Mouse (Mus musculus) limb, embryonic 14.5 days (tissue): Measurements from ENCODE around the gene Olfr1104. TPM values are rescaled to one million over a fixed set of nuclear protein-coding genes. Genes with fewer than 3 reads are reported as not detected.

Experiments
- ATAC-seq: fragments of 200-750 bp; cut with Nextera tagmentation; 2 replicates; pipeline ENCODE4 v1.8.0; 2017; ENCODE audit warnings: low read depth, moderate number of reproducible peaks, moderate TSS enrichment; ENCODE audit not compliant: low FRiP score
- DNase-seq: peaks from one replicate; pipeline ENCODE4 v3.0.0-alpha.2; 2015; ENCODE audit warnings: low spot score
- H3K27ac ChIP-seq: fragments of 300-500 bp; sonication (generic); replicated peaks from 2 replicates; pipeline ENCODE4 v1.5.1; 2014; ENCODE audit warnings: low read depth, mild to moderate bottlenecking, low read length, moderate library complexity, mixed read lengths
- H3K27me3 ChIP-seq: fragments of 300-500 bp; sonication (generic); 2 replicates; pipeline ENCODE4 v1.6.1; 2014; ENCODE audit warnings: low read length, mixed read lengths; ENCODE audit not compliant: control insufficient read depth, insufficient read depth
- H3K36me3 ChIP-seq: fragments of 300-500 bp; sonication (generic); 2 replicates; pipeline ENCODE4 v1.6.1; 2014; ENCODE audit warnings: mild to moderate bottlenecking, low read length, moderate library complexity, mixed read lengths; ENCODE audit not compliant: control insufficient read depth, insufficient read depth
- H3K4me1 ChIP-seq: fragments of 300-500 bp; sonication (generic); 2 replicates; pipeline ENCODE4 v1.6.1; 2014; ENCODE audit warnings: antibody characterized with exemption, low read length, mixed read lengths; ENCODE audit not compliant: control insufficient read depth, insufficient read depth
- H3K4me2 ChIP-seq: fragments of 300-500 bp; sonication (generic); replicated peaks from 2 replicates; pipeline ENCODE4 v1.6.1; 2014; ENCODE audit warnings: low read depth, mild to moderate bottlenecking, low read length, moderate library complexity; ENCODE audit not compliant: severe bottlenecking
- H3K4me3 ChIP-seq: fragments of 300-500 bp; sonication (generic); replicated peaks from 2 replicates; pipeline ENCODE4 v1.5.1; 2014; ENCODE audit warnings: low read length
- H3K9ac ChIP-seq: fragments of 300-500 bp; sonication (generic); 2 replicates; pipeline ENCODE4 v1.6.1; 2014; ENCODE audit warnings: mild to moderate bottlenecking, low read depth, low read length, moderate library complexity; ENCODE audit not compliant: severe bottlenecking
- H3K9me3 ChIP-seq: fragments of 300-500 bp; sonication (generic); 2 replicates; pipeline ENCODE4 v1.6.1; 2016; ENCODE audit warnings: low read length; ENCODE audit not compliant: control insufficient read depth
- POLR2A ChIP-seq: fragments of 200-500 bp; IDR thresholded peaks from 2 replicates; pipeline ENCODE4 v1.8.0; 2012; ENCODE audit warnings: inconsistent platforms, mild to moderate bottlenecking, moderate library complexity, borderline replicate concordance; ENCODE audit not compliant: insufficient read depth, insufficient read length; ENCODE audit errors: extremely low read depth
- WGBS: fragments of 180-500 bp; shearing (Covaris S2); extraction: QIAGEN DNeasy Blood & Tissue Kit; methylation state at CpG from one replicate; pipeline ENCODE4 v1.1.7; 2014; 5-methylcytosine and 5-hydroxymethylcytosine counted together
- polyA plus RNA-seq, 2 experiments: library from polyadenylated mRNA; depleted of rRNA in 1 of 2; stranded (reverse) in 1 of 2; unstranded in 1 of 2; fragments of >200 nt; fragmentation: Nextera tagmentation in 1 of 2; extraction: Ambion mirVana in 1 of 2; gene quantifications; 2 replicates each; pipeline versions ENCODE4 v1.2.1 to v1.2.3; 2012 to 2014

Olfr1104 gene
- polyA plus RNA-seq, 2 experiments = not detected

DNA sequence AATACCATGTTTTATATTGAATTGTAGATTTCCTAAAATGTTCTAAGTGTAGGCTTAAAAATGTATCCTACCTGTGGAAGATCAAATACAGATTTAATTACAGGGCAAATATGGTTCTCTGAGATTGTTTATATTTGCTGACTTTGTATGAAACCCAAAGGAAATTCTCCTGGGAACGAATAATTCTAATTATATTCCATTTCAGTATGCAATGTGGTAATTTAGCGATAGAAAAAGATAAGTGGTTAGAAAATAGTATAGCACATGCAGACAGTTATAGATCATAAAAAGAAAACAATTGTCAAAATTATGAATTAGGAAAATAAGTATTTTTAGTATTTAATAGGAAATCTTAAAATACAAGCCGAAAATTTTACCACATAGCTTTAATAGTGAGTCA is 35.8 kb downstream of the Olfr1104 start, which contains the start of gene Olfr1101:
Gene Olfr1101, minus strand, starts transcription at position 101 of the 400 bp plus-strand sequence.
- Histone ChIP-seq H3K4me2 (no peak within 1 kb of the TSS), H3K27me3 (no peaks in the 10 kb centered on the region), H3K9ac (no peak within 1 kb of the TSS), H3K27ac (no peak within 1 kb of the TSS), H3K4me3 (no peak within 1 kb of the TSS), H3K36me3 (no peaks in the 10 kb centered on the region), H3K4me1 (no peaks in the 10 kb centered on the region), H3K9me3 (no peaks in the 10 kb centered on the region)
- no peak for DNase-seq
- no peak for ATAC-seq
- no peak for TF ChIP-seq POLR2A
- WGBS = 76% methylated on average over 3 of the region's 3 CpGs

- ATAC-seq (no peak), DNase-seq (no peak)
- Histone ChIP-seq H3K9ac (no peak within 1 kb of the TSS), H3K4me2 (no peak within 1 kb of the TSS), H3K4me1 (no peaks in the 10 kb centered on the region), H3K9me3 (no peaks in the 10 kb centered on the region), H3K27ac (no peak within 1 kb of the TSS), H3K27me3 (no peaks in the 10 kb centered on the region), H3K4me3 (no peak within 1 kb of the TSS), H3K36me3 (no peaks in the 10 kb centered on the region)
- no peak for TF ChIP-seq POLR2A
- 76% methylated on average over 3 of the region's 3 CpGs for WGBS
These were observed 47.0 kb downstream of the Olfr1104 start, which contains the start of gene Olfr1100 for GRCm38 (mm10) chr2:86979854-86980253. Gene Olfr1100 (minus strand): TSS chr2:86979954.

Other genes with a start within 250 kb of the Olfr1104 start
- not detected in 2 replicates for gene Olfr1093, start 244.6 kb downstream of the Olfr1104 start, polyA plus RNA-seq (2012; rRNA removed)
- gene Olfr1093, start 244.6 kb downstream of the Olfr1104 start, polyA plus RNA-seq (2014; fragmentation: Nextera tagmentation; extraction: Ambion mirVana) = not detected in 2 replicates
- gene Olfr141, start 217.1 kb downstream of the Olfr1104 start, polyA plus RNA-seq (2012; rRNA removed) = not detected in 2 replicates
- gene Olfr141, start 217.1 kb downstream of the Olfr1104 start, polyA plus RNA-seq (2014; fragmentation: Nextera tagmentation; extraction: Ambion mirVana) = not detected in 2 replicates
- gene Olfr1094, start 202.4 kb downstream of the Olfr1104 start, polyA plus RNA-seq (2012; rRNA removed) = not detected in 2 replicates
- not detected in 2 replicates for gene Olfr1094, start 202.4 kb downstream of the Olfr1104 start, polyA plus RNA-seq (2014; fragmentation: Nextera tagmentation; extraction: Ambion mirVana)
- gene Olfr1095, start 175.4 kb downstream of the Olfr1104 start, polyA plus RNA-seq (2012; rRNA removed) = not detected in 2 replicates
- not detected in 2 replicates for gene Olfr1095, start 175.4 kb downstream of the Olfr1104 start, polyA plus RNA-seq (2014; fragmentation: Nextera tagmentation; extraction: Ambion mirVana)
- gene Gm13723, start 152.3 kb downstream of the Olfr1104 start, polyA plus RNA-seq (2012; rRNA removed) = not detected in 2 replicates
- not detected in 2 replicates for gene Gm13723, start 152.3 kb downstream of the Olfr1104 start, polyA plus RNA-seq (2014; fragmentation: Nextera tagmentation; extraction: Ambion mirVana)
- gene Olfr1097, start 134.9 kb downstream of the Olfr1104 start, polyA plus RNA-seq (2012; rRNA removed) = not detected in 2 replicates
- not detected in 2 replicates for gene Olfr1097, start 134.9 kb downstream of the Olfr1104 start, polyA plus RNA-seq (2014; fragmentation: Nextera tagmentation; extraction: Ambion mirVana)
- not detected in 2 replicates for gene Olfr1098, start 102.5 kb downstream of the Olfr1104 start, polyA plus RNA-seq (2012; rRNA removed)
- not detected in 2 replicates for gene Olfr1098, start 102.5 kb downstream of the Olfr1104 start, polyA plus RNA-seq (2014; fragmentation: Nextera tagmentation; extraction: Ambion mirVana)
- gene Olfr1099, start 66.4 kb downstream of the Olfr1104 start, polyA plus RNA-seq (2012; rRNA removed) = not detected in 2 replicates
- not detected in 2 replicates for gene Olfr1099, start 66.4 kb downstream of the Olfr1104 start, polyA plus RNA-seq (2014; fragmentation: Nextera tagmentation; extraction: Ambion mirVana)
- not detected in 2 replicates for gene Olfr1100, start 47.1 kb downstream of the Olfr1104 start, polyA plus RNA-seq (2012; rRNA removed)
- gene Olfr1100, start 47.1 kb downstream of the Olfr1104 start, polyA plus RNA-seq (2014; fragmentation: Nextera tagmentation; extraction: Ambion mirVana) = not detected in 2 replicates
- not detected in 2 replicates for gene Olfr1101, start 35.9 kb downstream of the Olfr1104 start, polyA plus RNA-seq (2012; rRNA removed)
- not detected in 2 replicates for gene Olfr1101, start 35.9 kb downstream of the Olfr1104 start, polyA plus RNA-seq (2014; fragmentation: Nextera tagmentation; extraction: Ambion mirVana)
- gene Olfr1102, start 28.7 kb downstream of the Olfr1104 start, polyA plus RNA-seq (2012; rRNA removed) = not detected in 2 replicates
- not detected in 2 replicates for gene Olfr1102, start 28.7 kb downstream of the Olfr1104 start, polyA plus RNA-seq (2014; fragmentation: Nextera tagmentation; extraction: Ambion mirVana)
- gene Olfr1105, start 9.5 kb upstream of the Olfr1104 start, polyA plus RNA-seq (2012; rRNA removed) = not detected in 2 replicates
- gene Olfr1105, start 9.5 kb upstream of the Olfr1104 start, polyA plus RNA-seq (2014; fragmentation: Nextera tagmentation; extraction: Ambion mirVana) = not detected in 2 replicates
- gene Olfr1106, start 25.2 kb upstream of the Olfr1104 start, polyA plus RNA-seq (2012; rRNA removed) = not detected in 2 replicates
- not detected in 2 replicates for gene Olfr1106, start 25.2 kb upstream of the Olfr1104 start, polyA plus RNA-seq (2014; fragmentation: Nextera tagmentation; extraction: Ambion mirVana)
- not detected in 2 replicates for gene Olfr1107, start 48.7 kb upstream of the Olfr1104 start, polyA plus RNA-seq (2012; rRNA removed)
- gene Olfr1107, start 48.7 kb upstream of the Olfr1104 start, polyA plus RNA-seq (2014; fragmentation: Nextera tagmentation; extraction: Ambion mirVana) = not detected in 2 replicates
- not detected in 2 replicates for gene Olfr1109, start 68.9 kb upstream of the Olfr1104 start, polyA plus RNA-seq (2012; rRNA removed)
- not detected in 2 replicates for gene Olfr1109, start 68.9 kb upstream of the Olfr1104 start, polyA plus RNA-seq (2014; fragmentation: Nextera tagmentation; extraction: Ambion mirVana)
- not detected in 2 replicates for gene Olfr259, start 87.5 kb upstream of the Olfr1104 start, polyA plus RNA-seq (2012; rRNA removed)
- gene Olfr259, start 87.5 kb upstream of the Olfr1104 start, polyA plus RNA-seq (2014; fragmentation: Nextera tagmentation; extraction: Ambion mirVana) = not detected in 2 replicates
- not detected in 2 replicates for gene Olfr1110, start 113.2 kb upstream of the Olfr1104 start, polyA plus RNA-seq (2012; rRNA removed)
- not detected in 2 replicates for gene Olfr1110, start 113.2 kb upstream of the Olfr1104 start, polyA plus RNA-seq (2014; fragmentation: Nextera tagmentation; extraction: Ambion mirVana)
- gene Olfr1111, start 125.5 kb upstream of the Olfr1104 start, polyA plus RNA-seq (2012; rRNA removed) = not detected in 2 replicates
- not detected in 2 replicates for gene Olfr1111, start 125.5 kb upstream of the Olfr1104 start, polyA plus RNA-seq (2014; fragmentation: Nextera tagmentation; extraction: Ambion mirVana)
- not detected in 2 replicates for gene Olfr1112, start 160.7 kb upstream of the Olfr1104 start, polyA plus RNA-seq (2012; rRNA removed)
- not detected in 2 replicates for gene Olfr1112, start 160.7 kb upstream of the Olfr1104 start, polyA plus RNA-seq (2014; fragmentation: Nextera tagmentation; extraction: Ambion mirVana)
- not detected in 2 replicates for gene Olfr1113, start 181.9 kb upstream of the Olfr1104 start, polyA plus RNA-seq (2012; rRNA removed)
- gene Olfr1113, start 181.9 kb upstream of the Olfr1104 start, polyA plus RNA-seq (2014; fragmentation: Nextera tagmentation; extraction: Ambion mirVana) = not detected in 2 replicates
- gene Olfr1115, start 220.9 kb upstream of the Olfr1104 start, polyA plus RNA-seq (2012; rRNA removed) = not detected in 2 replicates
- gene Olfr1115, start 220.9 kb upstream of the Olfr1104 start, polyA plus RNA-seq (2014; fragmentation: Nextera tagmentation; extraction: Ambion mirVana) = not detected in 2 replicates
- not detected in 2 replicates for gene Olfr1116, start 240.5 kb upstream of the Olfr1104 start, polyA plus RNA-seq (2012; rRNA removed)
- gene Olfr1116, start 240.5 kb upstream of the Olfr1104 start, polyA plus RNA-seq (2014; fragmentation: Nextera tagmentation; extraction: Ambion mirVana) = not detected in 2 replicates